Mouse (Mus musculus): Measurements from ENCODE around the gene Rad51b. TPM values are rescaled to one million over a fixed set of nuclear protein-coding genes. Genes with fewer than 3 reads are reported as not detected.

Rad51b gene
- polyA plus RNA-seq, 1 experiment, result 13.8 TPM

DNA sequence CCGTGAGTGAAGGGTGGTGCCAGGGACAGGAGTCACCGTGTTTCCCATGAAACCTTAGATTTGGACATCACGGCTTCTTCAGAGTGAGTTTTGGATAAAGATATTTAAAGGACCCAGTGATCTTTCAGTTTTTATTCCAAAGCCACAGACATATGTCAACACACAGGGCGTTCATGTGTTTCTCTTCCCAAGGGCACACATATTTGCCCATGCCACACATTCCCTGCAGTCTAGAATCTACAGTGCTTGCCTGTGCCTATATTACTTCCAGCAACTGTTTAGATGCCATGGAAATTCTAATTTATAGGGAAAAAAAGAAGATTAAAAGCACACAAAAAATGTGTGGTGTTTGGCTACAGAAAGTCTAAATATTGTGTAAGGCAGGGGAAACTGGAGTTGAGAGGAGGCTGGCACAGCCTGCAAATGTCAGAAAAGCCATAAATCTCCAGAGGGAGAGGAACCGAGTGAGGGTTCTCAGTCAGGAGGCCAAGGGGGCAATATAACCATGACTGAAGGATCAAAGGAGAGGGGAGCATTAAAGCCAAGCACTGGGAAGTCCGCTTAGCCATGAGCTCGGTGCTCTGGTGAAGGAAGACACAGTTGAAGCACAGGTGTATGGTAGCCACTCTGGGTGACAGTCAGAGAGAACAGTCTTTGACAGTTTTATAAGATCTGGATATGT lies 367.0 kb downstream of the Rad51b start:
- TF ChIP-seq EP300 (IDR thresholded peaks at IDR 0.05; ENCODE audit: insufficient read depth, low read depth, low read length), result no peak
- no peak for TF ChIP-seq POLR2A (IDR thresholded peaks at IDR 0.05; ENCODE audit: insufficient read depth, low read length)
- no peak for TF ChIP-seq CTCF (IDR thresholded peaks at IDR 0.05; ENCODE audit: low read depth, low read length)
- no peaks in the 10 kb centered on the region for H3K27me3 ChIP-seq (ENCODE audit: control insufficient read depth, insufficient read depth, low read length, poor library complexity, severe bottlenecking)
- H3K4me1 ChIP-seq (ENCODE audit: control insufficient read depth, insufficient read depth, low read length), result no peaks in the 10 kb centered on the region
- H3K9ac ChIP-seq (ENCODE audit: low read depth, poor library complexity, severe bottlenecking), result no peak overlapping the region
- no peaks in the 10 kb centered on the region for H3K36me3 ChIP-seq (ENCODE audit: control insufficient read depth, insufficient read depth, low read length, poor library complexity, severe bottlenecking)
- no peaks in the 10 kb centered on the region for H3K9me3 ChIP-seq (replicated peaks; ENCODE audit: control insufficient read depth, insufficient read depth, low read length, poor library complexity, severe bottlenecking)
- no peak overlapping the region for H3K27ac ChIP-seq (ENCODE audit: insufficient read depth, low read length)
- no peak overlapping the region for H3K4me3 ChIP-seq (ENCODE audit: low read depth, low read length)

DNA sequence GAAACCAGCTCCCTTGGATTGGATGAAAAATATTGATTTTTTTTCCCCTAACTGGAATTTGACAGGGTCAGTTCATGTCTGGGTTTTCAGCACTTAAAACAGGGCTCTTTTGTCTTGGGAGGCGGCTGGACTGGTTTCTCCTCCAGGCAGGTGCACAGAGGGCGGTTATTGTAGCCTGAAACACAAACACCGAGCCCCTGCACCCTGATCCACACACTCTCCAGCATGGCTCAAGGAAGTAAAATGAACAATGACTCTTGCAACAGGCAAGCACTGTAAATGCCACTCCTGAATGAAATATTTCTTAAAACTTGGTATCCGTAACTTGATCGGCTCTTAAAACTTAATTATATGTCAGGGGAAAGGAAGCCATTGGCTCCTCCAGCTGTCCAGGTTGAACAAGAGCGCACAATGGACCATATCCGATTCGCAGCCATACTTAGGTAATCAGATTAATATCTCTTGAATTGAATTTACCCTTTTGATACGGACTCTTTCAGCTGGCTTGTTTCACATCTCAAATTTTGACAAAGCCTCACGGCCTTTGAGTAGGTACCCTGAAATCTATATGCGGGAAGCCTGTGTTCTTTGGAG lies 377.9 kb downstream of the Rad51b start:
- Histone ChIP-seq H3K36me3 (ENCODE audit: control insufficient read depth, insufficient read depth, low read length, poor library complexity, severe bottlenecking) (no peaks in the 10 kb centered on the region), H3K27ac (ENCODE audit: insufficient read depth, low read length) (no peak overlapping the region), H3K9me3 (replicated peaks; ENCODE audit: control insufficient read depth, insufficient read depth, low read length, poor library complexity, severe bottlenecking) (no peaks in the 10 kb centered on the region), H3K9ac (ENCODE audit: low read depth, poor library complexity, severe bottlenecking) (no peak overlapping the region), H3K27me3 (ENCODE audit: control insufficient read depth, insufficient read depth, low read length, poor library complexity, severe bottlenecking) (no peaks in the 10 kb centered on the region), H3K4me1 (ENCODE audit: control insufficient read depth, insufficient read depth, low read length) (no peaks in the 10 kb centered on the region), H3K4me3 (ENCODE audit: low read depth, low read length) (no peak overlapping the region)
- TF ChIP-seq EP300 (IDR thresholded peaks at IDR 0.05; ENCODE audit: insufficient read depth, low read depth, low read length) (no peak), POLR2A (IDR thresholded peaks at IDR 0.05; ENCODE audit: insufficient read depth, low read length) (no peak)

DNA sequence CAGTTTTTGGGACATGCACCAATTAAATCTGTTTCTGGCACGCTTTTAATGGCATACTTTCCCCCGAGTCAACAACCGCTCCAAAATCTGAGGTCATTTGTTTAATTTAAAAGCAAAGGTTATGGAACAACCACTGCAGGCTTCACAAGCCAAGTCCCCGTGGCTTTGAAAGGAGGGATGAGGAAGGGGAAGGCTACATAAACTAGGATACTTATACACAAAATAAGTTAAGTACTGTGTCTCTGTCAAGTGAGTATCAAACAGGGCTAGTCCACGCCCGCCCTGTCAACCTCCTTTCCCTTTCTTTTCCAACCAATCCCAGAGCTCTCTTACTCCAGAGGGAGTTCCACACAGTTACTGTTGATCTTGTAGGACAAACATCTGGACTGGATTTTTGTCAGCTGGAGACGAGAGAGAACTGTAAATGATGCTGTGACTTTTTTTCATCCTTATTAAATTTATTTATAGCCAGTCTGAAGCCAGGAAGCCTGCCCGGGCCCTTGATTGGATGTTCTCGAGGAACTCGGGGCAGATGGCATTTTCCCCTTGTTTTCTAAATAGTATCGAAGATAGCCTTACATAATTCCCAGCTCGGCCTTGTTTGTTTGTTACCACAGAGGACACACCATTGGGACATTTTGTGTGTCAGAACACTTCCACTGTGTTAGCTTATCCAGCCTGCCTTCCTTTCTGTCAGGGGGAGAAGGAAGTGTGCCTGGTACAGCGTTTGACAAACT lies 378.5 kb downstream of the Rad51b start:
- TF ChIP-seq POLR2A (IDR thresholded peaks at IDR 0.05; ENCODE audit: insufficient read depth, low read length) (no peak), EP300 (IDR thresholded peaks at IDR 0.05; ENCODE audit: insufficient read depth, low read depth, low read length) (no peak), CTCF (IDR thresholded peaks at IDR 0.05; ENCODE audit: low read depth, low read length) (no peak)
- H3K36me3 ChIP-seq (ENCODE audit: control insufficient read depth, insufficient read depth, low read length, poor library complexity, severe bottlenecking), result no peaks in the 10 kb centered on the region
- H3K4me3 ChIP-seq (ENCODE audit: low read depth, low read length), result no peak overlapping the region
- no peak overlapping the region for H3K27ac ChIP-seq (ENCODE audit: insufficient read depth, low read length)
- H3K9ac ChIP-seq (ENCODE audit: low read depth, poor library complexity, severe bottlenecking), result no peak overlapping the region
- no peaks in the 10 kb centered on the region for H3K9me3 ChIP-seq (replicated peaks; ENCODE audit: control insufficient read depth, insufficient read depth, low read length, poor library complexity, severe bottlenecking)
- no peaks in the 10 kb centered on the region for H3K27me3 ChIP-seq (ENCODE audit: control insufficient read depth, insufficient read depth, low read length, poor library complexity, severe bottlenecking)
- no peaks in the 10 kb centered on the region for H3K4me1 ChIP-seq (ENCODE audit: control insufficient read depth, insufficient read depth, low read length)

DNA sequence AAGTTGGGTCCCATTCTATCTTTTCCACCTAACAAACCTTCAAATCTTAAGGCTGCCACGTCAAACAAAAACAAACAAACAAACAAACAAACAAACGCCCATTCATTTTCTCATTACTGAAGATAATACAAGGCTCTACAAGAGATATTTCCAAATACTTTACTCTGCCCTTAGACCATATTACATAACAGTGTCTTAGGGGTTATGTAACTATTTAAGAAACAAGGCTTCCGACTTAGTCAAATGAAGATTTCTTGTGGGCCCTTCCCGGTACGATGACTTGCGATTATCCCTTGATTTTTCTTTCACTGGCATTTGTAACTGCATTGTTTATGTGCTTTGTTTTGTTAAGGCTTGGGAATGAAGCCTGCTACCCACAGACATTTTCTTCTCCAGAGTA lies 379.2 kb downstream of the Rad51b start:
- Histone ChIP-seq H3K9me3 (replicated peaks; ENCODE audit: control insufficient read depth, insufficient read depth, low read length, poor library complexity, severe bottlenecking) (no peaks in the 10 kb centered on the region), H3K27me3 (ENCODE audit: control insufficient read depth, insufficient read depth, low read length, poor library complexity, severe bottlenecking) (no peaks in the 10 kb centered on the region; the same call in 1 of the 2 replicates), H3K4me1 (ENCODE audit: control insufficient read depth, insufficient read depth, low read length) (no peaks in the 10 kb centered on the region), H3K4me3 (ENCODE audit: low read depth, low read length) (no peak overlapping the region), H3K27ac (ENCODE audit: insufficient read depth, low read length) (no peak overlapping the region), H3K9ac (ENCODE audit: low read depth, poor library complexity, severe bottlenecking) (no peak overlapping the region), H3K36me3 (ENCODE audit: control insufficient read depth, insufficient read depth, low read length, poor library complexity, severe bottlenecking) (no peaks in the 10 kb centered on the region)
- TF ChIP-seq EP300 (IDR thresholded peaks at IDR 0.05; ENCODE audit: insufficient read depth, low read depth, low read length), result no peak

DNA sequence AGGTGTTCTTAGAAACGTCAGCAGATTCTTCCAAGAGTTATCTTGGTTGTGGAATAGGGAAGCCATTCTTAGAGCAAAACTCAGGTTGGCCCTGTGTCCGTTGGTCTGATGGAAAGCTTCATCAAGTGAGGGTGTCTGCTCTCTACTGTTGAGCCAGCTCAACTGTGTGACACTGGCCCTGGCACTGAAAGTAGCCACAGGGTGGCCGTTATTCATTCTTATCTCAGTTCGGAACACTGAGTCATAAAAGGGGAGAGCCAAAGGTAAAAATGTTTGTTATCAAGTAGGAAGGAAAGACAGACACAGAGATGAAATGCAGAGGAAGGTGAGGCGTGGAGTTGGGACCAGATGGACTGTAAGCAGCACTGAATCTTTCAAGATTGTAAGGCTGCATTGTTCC lies 379.8 kb downstream of the Rad51b start:
- Histone ChIP-seq H3K36me3 (ENCODE audit: control insufficient read depth, insufficient read depth, low read length, poor library complexity, severe bottlenecking) (no peaks in the 10 kb centered on the region), H3K4me1 (ENCODE audit: control insufficient read depth, insufficient read depth, low read length) (peaks cover 2% of the 10 kb centered on the region), H3K9ac (ENCODE audit: low read depth, poor library complexity, severe bottlenecking) (no peak overlapping the region), H3K27ac (ENCODE audit: insufficient read depth, low read length) (no peak overlapping the region), H3K9me3 (replicated peaks; ENCODE audit: control insufficient read depth, insufficient read depth, low read length, poor library complexity, severe bottlenecking) (no peaks in the 10 kb centered on the region), H3K27me3 (ENCODE audit: control insufficient read depth, insufficient read depth, low read length, poor library complexity, severe bottlenecking) (no peaks in the 10 kb centered on the region; the same call in 1 of the 2 replicates), H3K4me3 (ENCODE audit: low read depth, low read length) (no peak overlapping the region)
- no peak for TF ChIP-seq EP300 (IDR thresholded peaks at IDR 0.05; ENCODE audit: insufficient read depth, low read depth, low read length)
- no peak for TF ChIP-seq POLR2A (IDR thresholded peaks at IDR 0.05; ENCODE audit: insufficient read depth, low read length)
- TF ChIP-seq CTCF (IDR thresholded peaks at IDR 0.05; ENCODE audit: low read depth, low read length), result no peak
